Mouse (Mus musculus) mammary gland, adult 2 months (tissue): ENCODE results near the gene Tnfrsf17. TPM values are rescaled to one million over a fixed set of nuclear protein-coding genes. Genes with fewer than 3 reads are reported as not detected.

Source experiments
- polyA plus RNA-seq: library from polyadenylated mRNA; depleted of rRNA; stranded (reverse); fragments of >200 nt; gene quantifications from 2 replicates; pipeline ENCODE4 v1.2.3, GENCODE M21; 2012; ENCODE audit warnings: low replicate concordance; rRNA removed

Tnfrsf17 gene
- polyA plus RNA-seq = 1.8 and 2.7 TPM in 2 replicates

DNA sequence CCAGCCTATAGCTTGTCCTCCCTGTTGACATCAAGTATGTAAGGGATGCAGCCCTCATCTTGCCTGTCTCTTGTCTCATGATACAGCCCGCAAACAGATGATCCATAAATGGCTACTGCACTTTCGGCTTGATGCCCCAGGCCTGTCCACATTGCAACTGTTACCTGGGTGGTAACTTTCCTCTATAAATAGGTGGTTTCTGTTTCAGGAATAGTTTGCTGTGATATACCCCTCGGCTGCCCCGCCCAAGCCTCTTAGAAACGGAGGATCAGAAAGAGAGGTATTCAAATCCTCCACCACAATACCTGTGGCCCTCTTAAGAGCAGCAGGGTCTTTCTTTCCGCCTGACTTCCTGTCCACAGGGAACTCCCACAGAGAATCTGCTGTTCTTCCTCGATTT lies at the start of gene Tnfrsf17:
Gene Tnfrsf17 (plus strand): TSS at position 301 of the 400 bp plus-strand sequence.

DNA sequence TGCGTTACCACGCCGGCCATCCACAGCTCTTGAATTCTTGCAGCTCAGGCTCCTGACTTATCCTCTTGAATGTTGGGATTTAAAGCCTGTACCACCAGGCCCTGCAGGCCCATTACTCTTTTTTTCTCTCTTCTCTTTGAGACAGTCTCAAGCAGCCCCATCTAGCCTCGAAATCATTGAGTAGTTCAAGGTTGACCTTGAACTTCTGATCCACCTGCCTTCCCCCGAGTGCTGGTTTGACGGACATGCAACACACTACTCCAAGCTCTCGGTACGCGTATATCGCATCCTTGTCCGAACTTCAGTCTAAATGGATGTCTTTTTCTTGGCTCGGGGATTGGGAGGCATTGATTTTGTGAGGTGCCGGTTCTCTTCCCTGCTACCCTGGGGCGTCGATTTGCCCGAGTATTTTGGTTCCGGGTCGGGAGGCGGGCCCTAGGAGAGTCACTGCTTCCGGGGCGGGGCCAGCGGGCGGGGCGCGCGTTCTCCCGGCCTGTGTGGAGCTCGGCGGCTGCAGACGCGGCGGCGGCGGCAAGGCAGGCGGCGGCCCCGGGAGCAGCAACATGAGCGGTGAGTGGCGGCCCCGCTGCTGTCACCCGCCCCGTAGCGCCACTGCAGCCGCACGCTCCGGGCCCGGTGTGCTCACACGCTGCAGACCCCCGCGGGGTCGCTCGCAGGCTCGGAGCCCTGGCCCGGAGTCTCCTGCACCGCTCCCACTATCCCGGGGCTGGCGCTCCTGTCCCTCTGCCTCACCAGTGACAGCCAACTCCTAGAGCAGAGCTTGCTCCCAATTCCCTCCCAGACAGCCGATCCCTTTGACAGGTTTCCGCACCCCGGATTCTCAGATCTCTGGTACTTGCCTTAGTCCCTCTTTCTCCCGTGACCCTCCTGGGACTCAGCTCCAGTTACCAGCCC lies 9.1 kb downstream of the Tnfrsf17 start, which contains the start of gene Snx29:
Gene Snx29 (plus strand): TSS at position 500 of the 915 bp plus-strand sequence.

Other genes starting within 250 kb of the Tnfrsf17 start
- gene Litaf, start 247.7 kb upstream of the Tnfrsf17 start, polyA plus RNA-seq = 212 and 364 TPM in 2 replicates
- gene Txndc11, start 179.2 kb upstream of the Tnfrsf17 start, polyA plus RNA-seq = 24.4 and 29.2 TPM in 2 replicates
- gene Zc3h7a, start 137.4 kb upstream of the Tnfrsf17 start, polyA plus RNA-seq = 32.3 and 79.7 TPM in 2 replicates
- 3.6 and 8.8 TPM in 2 replicates for gene Rsl1d1, start 110.5 kb upstream of the Tnfrsf17 start, polyA plus RNA-seq
- 13.4 and 46.1 TPM in 2 replicates for gene Gspt1, start 59.5 kb upstream of the Tnfrsf17 start, polyA plus RNA-seq
- gene Snx29, start 9.1 kb downstream of the Tnfrsf17 start, polyA plus RNA-seq = 8.9 and 11.4 TPM in 2 replicates